Mouse (Mus musculus): ENCODE measurements around the gene Hpgds. TPM values are rescaled to one million over a fixed set of nuclear protein-coding genes. Genes with fewer than 3 reads are reported as not detected.

The Hpgds gene
- polyA plus RNA-seq, 1 experiment from 2014 or later = 4.6 TPM

- H3K4me1 ChIP-seq (ENCODE audit: control insufficient read depth, insufficient read depth, low read depth, low read length) = no peaks in the 10 kb centered on the region
- H3K9ac ChIP-seq (ENCODE audit: low read depth, low read length) = no peak overlapping the region
- no peaks in the 10 kb centered on the region for H3K27me3 ChIP-seq (replicated peaks; ENCODE audit: control insufficient read depth, insufficient read depth, low read length)
- peaks cover 26% of the 10 kb centered on the region for H3K36me3 ChIP-seq (ENCODE audit: control insufficient read depth, insufficient read depth, low read length)
- 81% methylated on average over 2 of the region's 2 CpGs for WGBS
- H3K27ac ChIP-seq (ENCODE audit: low read depth, low read length) = no peak overlapping the region
- H3K4me3 ChIP-seq (ENCODE audit: low read length) = no peak overlapping the region
- no peak for ATAC-seq
- no peak overlapping the region for H3K4me2 ChIP-seq (ENCODE audit: low read length)
- H3K9me3 ChIP-seq (ENCODE audit: control insufficient read depth, low read length) = no peaks in the 10 kb centered on the region
These were observed 69.5 kb downstream of the Hpgds start for GRCm38 (mm10) chr6:65075201-65075600.

Other genes starting within 250 kb of the Hpgds start
- 43.6 and 45.2 TPM in 2 replicates for gene Smarcad1, start 102.3 kb downstream of the Hpgds start, polyA plus RNA-seq (2015; fragmentation: Nextera tagmentation; extraction: Ambion mirVana)
- 2.2 and 2.3 TPM in 2 replicates for gene C130060K24Rik, start 236.2 kb upstream of the Hpgds start, polyA plus RNA-seq (2015; fragmentation: Nextera tagmentation; extraction: Ambion mirVana)